Mouse (Mus musculus) right cerebral cortex, postnatal 25 days (tissue): Measurements from ENCODE around the gene Klk9.

Experiments
- DNase-seq: peaks from one replicate; pipeline ENCODE4 v3.0.0; 2022

Klk9 gene

GRCm38 (mm10) chr7:43797333-43797769 is 5.7 kb downstream of the Klk9 start, which contains the start of gene Klk8:
TSS of gene Klk8 (plus strand) at chr7:43797577.
- no peak for DNase-seq

GRCm38 (mm10) chr7:43797844-43798462 is 6.3 kb downstream of the Klk9 start:
- DNase-seq = no peak

GRCm38 (mm10) chr7:43799876-43800275 is 8.2 kb downstream of the Klk9 start:
- DNase-seq = no peak

- no peak for DNase-seq
Measured at GRCm38 (mm10) chr7:43810994-43811393, 19.3 kb downstream of the Klk9 start, which contains the start of gene Klk7. TSS of gene Klk7 (plus strand) at chr7:43811294.

- no peak for DNase-seq
Measured at GRCm38 (mm10) chr7:43815211-43815610, 23.5 kb downstream of the Klk9 start.

- DNase-seq = no peak
Measured at GRCm38 (mm10) chr7:43816746-43817145, 25.1 kb downstream of the Klk9 start.

GRCm38 (mm10) chr7:43821581-43821980 is 29.9 kb downstream of the Klk9 start:
- DNase-seq = no peak

GRCm38 (mm10) chr7:43824199-43824598 is 32.5 kb downstream of the Klk9 start, which contains the start of gene Klk6:
TSS of gene Klk6 (plus strand) at chr7:43824499.
- no peak for DNase-seq

GRCm38 (mm10) chr7:43826056-43826455 is 34.4 kb downstream of the Klk9 start:
- DNase-seq = no peak

GRCm38 (mm10) chr7:43827706-43828105 is 36.0 kb downstream of the Klk9 start:
- no peak for DNase-seq

GRCm38 (mm10) chr7:43829006-43829405 is 37.3 kb downstream of the Klk9 start:
- DNase-seq = no peak

- no peak for DNase-seq
Measured at GRCm38 (mm10) chr7:43841701-43842100, 50.0 kb downstream of the Klk9 start, which contains the start of gene Klk5. TSS of gene Klk5 (plus strand) at chr7:43841971.

GRCm38 (mm10) chr7:43843801-43844200 is 52.1 kb downstream of the Klk9 start:
- no peak for DNase-seq
